Mouse (Mus musculus) kidney, adult 2 months (tissue): Measurements from ENCODE around the gene Sfxn2.

Source experiments
- CTCF ChIP-seq: fragments of 200-500 bp; conservative IDR thresholded peaks from 2 replicates; pipeline ENCODE4 v1.5.1; 2011; ENCODE audit warnings: low read depth, mild to moderate bottlenecking, control low read depth, low read length, moderate library complexity, mixed read lengths; ENCODE audit not compliant: insufficient read depth, insufficient read length
- POLR2A ChIP-seq: fragments of 200-500 bp; IDR thresholded peaks from one replicate; pipeline ENCODE4 v1.6.1; 2011; ENCODE audit warnings: low read depth, low read length, control low read depth

DNA sequence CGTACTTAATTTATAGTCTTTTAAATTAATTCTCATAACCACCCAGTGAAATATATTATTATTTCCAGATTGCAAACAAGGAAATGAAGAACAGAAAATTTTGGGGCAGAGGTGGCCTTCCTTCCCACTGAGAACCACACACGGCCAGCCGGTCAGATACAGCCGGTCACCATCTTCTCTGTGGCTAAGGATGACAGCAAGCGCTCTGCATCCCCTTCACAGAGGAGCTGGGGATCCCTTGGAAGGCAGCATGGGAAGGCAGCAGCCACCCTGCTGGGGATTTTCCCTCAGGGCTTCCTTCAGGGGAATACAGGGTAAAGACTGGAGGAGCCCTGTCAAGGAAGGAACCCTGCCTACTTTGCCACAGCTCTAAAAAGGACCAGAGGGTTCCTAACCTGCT lies 39.6 kb upstream of the Sfxn2 start:
- no peak for TF ChIP-seq CTCF
- TF ChIP-seq POLR2A = no peak
